Mouse (Mus musculus) lung, embryonic 16.5 days (tissue): ENCODE measurements around the gene Tmem191c. TPM values are rescaled to one million over a fixed set of nuclear protein-coding genes. Genes with fewer than 3 reads are reported as not detected.
A peak's percentile ranks its signal among the peaks of the same experiment; 100 is the strongest.

ENCODE experiments used
- ATAC-seq: fragments of 200-750 bp; cut with Nextera tagmentation; 2 replicates; pipeline ENCODE4 v1.8.0; 2017; ENCODE audit warnings: low read depth, mild to moderate bottlenecking, moderate library complexity
- H3K27ac ChIP-seq: fragments of 300-500 bp; sonication (generic); 2 replicates; pipeline ENCODE4 v1.5.1; 2014; ENCODE audit warnings: mild to moderate bottlenecking, control low read depth, low read length
- H3K27me3 ChIP-seq: fragments of 300-500 bp; sonication (generic); 2 replicates; pipeline ENCODE4 v1.6.1; 2014; ENCODE audit warnings: low read depth, low read length, mixed read lengths; ENCODE audit not compliant: control insufficient read depth, insufficient read depth
- H3K36me3 ChIP-seq: fragments of 300-500 bp; sonication (generic); 2 replicates; pipeline ENCODE4 v1.6.1; 2014; ENCODE audit warnings: low read length; ENCODE audit not compliant: control insufficient read depth, insufficient read depth
- H3K4me1 ChIP-seq: fragments of 300-500 bp; sonication (generic); replicated peaks from 2 replicates; pipeline ENCODE4 v1.6.1; 2014; ENCODE audit warnings: low read length, mixed read lengths; ENCODE audit not compliant: control insufficient read depth, insufficient read depth
- H3K4me2 ChIP-seq: fragments of 300-500 bp; sonication (generic); 2 replicates; pipeline ENCODE4 v1.6.1; 2014; ENCODE audit warnings: low read depth, low read length, control low read depth
- H3K4me3 ChIP-seq: fragments of 300-500 bp; sonication (generic); 2 replicates; pipeline ENCODE4 v1.5.1; 2014; ENCODE audit warnings: mild to moderate bottlenecking, low read length, control low read depth
- H3K9ac ChIP-seq: fragments of 300-500 bp; sonication (generic); 2 replicates; pipeline ENCODE4 v1.6.1; 2014; ENCODE audit warnings: low read length, control low read depth
- H3K9me3 ChIP-seq: fragments of 300-500 bp; sonication (generic); 2 replicates; pipeline ENCODE4 v1.6.1; 2016; ENCODE audit warnings: low read length; ENCODE audit not compliant: control insufficient read depth
- WGBS: fragments of 180-500 bp; shearing (Covaris S2); extraction: QIAGEN DNeasy Blood & Tissue Kit; methylation state at CpG from one replicate; pipeline ENCODE4 v1.1.7; 2014; 5-methylcytosine and 5-hydroxymethylcytosine counted together
- polyA plus RNA-seq: library from polyadenylated mRNA; unstranded; fragments of >200 nt; fragmentation: Nextera tagmentation; extraction: Ambion mirVana; gene quantifications from 2 replicates; pipeline ENCODE4 v1.2.1, GENCODE M21; 2015

Gene Tmem191c
- polyA plus RNA-seq, 1 experiment from 2014 or later: 8.5 TPM

GRCm38 (mm10) chr16:17276164-17277151 is 581 bp downstream of the Tmem191c start:
- Histone ChIP-seq H3K4me2 (peak overlapping the region; percentile 99), H3K9ac (peak overlapping the region; percentile 69), H3K4me1 (peaks cover 18% of the 10 kb centered on the region), H3K27ac (peak overlapping the region; percentile 54), H3K4me3 (peak overlapping the region; percentile 71), H3K9me3 (no peaks in the 10 kb centered on the region), H3K27me3 (peaks cover 19% of the 10 kb centered on the region), H3K36me3 (peaks cover 5% of the 10 kb centered on the region)
- ATAC-seq: peak; percentile 88
- WGBS: under 1% methylated on average over 62 of the region's 62 CpGs

DNA sequence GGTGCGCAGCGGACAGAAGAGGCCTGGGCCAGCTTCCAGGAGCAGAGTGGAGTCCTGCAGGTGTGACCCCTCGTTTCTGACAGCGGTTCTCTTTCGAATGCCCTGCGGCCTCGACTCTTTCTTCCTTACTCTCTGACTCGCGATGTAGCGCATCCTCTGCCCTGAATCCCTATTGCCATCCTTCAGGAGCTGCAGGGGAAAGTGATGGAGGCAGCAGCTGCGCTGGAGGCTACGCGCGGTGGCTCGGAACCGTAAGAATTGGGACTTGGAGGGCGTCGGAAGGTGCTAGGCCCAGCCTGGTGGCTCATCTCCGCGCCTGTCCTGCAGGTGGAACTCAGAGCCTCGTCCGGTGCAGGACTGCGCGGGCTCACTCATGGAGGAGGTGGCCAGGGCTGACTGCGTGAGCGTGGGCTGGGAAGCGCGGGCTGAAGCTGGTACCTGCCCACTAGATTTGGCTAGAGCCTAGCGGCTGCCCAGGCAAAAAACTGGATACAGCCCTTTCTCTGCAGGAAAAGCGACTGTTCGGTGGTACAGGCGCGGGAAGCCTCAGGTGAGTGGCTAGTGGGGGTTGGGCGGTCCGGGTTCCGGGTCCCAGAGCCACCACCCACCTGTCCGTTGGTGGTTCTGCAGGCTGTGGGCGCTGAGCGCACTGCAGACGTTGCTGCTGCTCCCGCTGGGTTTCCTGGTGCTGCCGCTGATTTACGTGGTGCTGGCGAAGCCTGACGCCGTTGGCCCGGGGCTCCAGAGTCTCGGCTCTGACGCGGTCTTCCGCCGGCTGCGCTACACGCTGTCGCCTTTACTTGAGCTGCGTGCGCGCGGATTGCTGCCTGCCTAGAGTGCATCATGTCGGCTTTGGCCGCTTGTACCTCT is 1.7 kb downstream of the Tmem191c start:
- H3K9ac ChIP-seq: peak overlapping the region; percentile 51; the same call in 1 of the 2 replicates

GRCm38 (mm10) chr16:17280471-17280870 is 4.6 kb downstream of the Tmem191c start:
- peaks cover 18% of the 10 kb centered on the region for H3K4me1 ChIP-seq
- H3K36me3 ChIP-seq: peaks cover 7% of the 10 kb centered on the region
- WGBS: 91% methylated on average over 11 of the region's 11 CpGs

More for the DNA sequence above, 1.7 kb downstream of the Tmem191c start:
- whole genome bisulfite sequencing: 2% methylated on average over 61 of the region's 61 CpGs
- 0 out of 2 replicates have a peak, but pooled peaks have one; percentile 18 for ATAC-seq
- peaks cover 18% of the 10 kb centered on the region for H3K4me1 ChIP-seq
- peak overlapping the region; percentile 71 for H3K4me3 ChIP-seq
- H3K4me2 ChIP-seq: peak overlapping the region; percentile 99
- H3K27me3 ChIP-seq: peaks cover 19% of the 10 kb centered on the region
- H3K9me3 ChIP-seq: no peaks in the 10 kb centered on the region
- no peak overlapping the region for H3K27ac ChIP-seq
- H3K36me3 ChIP-seq: peaks cover 5% of the 10 kb centered on the region

DNA sequence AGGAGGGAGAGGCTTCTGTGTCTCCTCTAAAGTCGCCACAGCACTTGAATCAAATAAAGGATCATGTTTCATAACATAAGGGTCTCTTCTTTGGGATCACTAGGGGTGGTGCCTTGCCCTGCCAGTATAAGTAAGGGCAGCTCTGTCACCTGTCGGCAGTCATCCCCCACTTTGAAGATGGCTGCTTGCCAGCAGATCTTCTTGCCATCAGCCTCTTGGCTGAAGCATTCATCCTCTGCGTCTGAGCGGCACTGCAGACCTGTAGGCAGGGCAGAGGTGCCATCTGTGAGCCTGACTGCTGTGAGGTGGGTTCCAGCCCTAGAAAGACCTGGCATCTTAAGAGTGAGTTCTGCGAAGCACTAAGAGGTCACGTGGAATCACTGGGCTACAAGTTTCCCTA is 7.3 kb downstream of the Tmem191c start:
- Histone ChIP-seq H3K9ac (no peak overlapping the region), H3K27me3 (peaks cover 5% of the 10 kb centered on the region), H3K4me1 (no peaks in the 10 kb centered on the region), H3K9me3 (no peaks in the 10 kb centered on the region), H3K4me3 (no peak overlapping the region), H3K36me3 (peaks cover 11% of the 10 kb centered on the region), H3K4me2 (no peak overlapping the region), H3K27ac (no peak overlapping the region)
- 61% methylated on average over 6 of the region's 6 CpGs for WGBS
- ATAC-seq: no peak

More at GRCm38 (mm10) chr16:17280471-17280870, 4.6 kb downstream of the Tmem191c start:
- H3K27ac ChIP-seq: no peak overlapping the region
- H3K4me3 ChIP-seq: no peak overlapping the region
- peaks cover 19% of the 10 kb centered on the region for H3K27me3 ChIP-seq
- ATAC-seq: no peak
- no peak overlapping the region for H3K4me2 ChIP-seq
- no peak overlapping the region for H3K9ac ChIP-seq
- no peaks in the 10 kb centered on the region for H3K9me3 ChIP-seq

GRCm38 (mm10) chr16:17287103-17287502 is 11.2 kb downstream of the Tmem191c start:
- Histone ChIP-seq H3K4me1 (no peaks in the 10 kb centered on the region), H3K36me3 (peaks cover 8% of the 10 kb centered on the region), H3K9me3 (no peaks in the 10 kb centered on the region), H3K4me3 (no peak overlapping the region), H3K4me2 (no peak overlapping the region), H3K27ac (no peak overlapping the region), H3K9ac (no peak overlapping the region), H3K27me3 (no peaks in the 10 kb centered on the region)
- WGBS: 84% methylated on average over 2 of the region's 2 CpGs
- no peak for ATAC-seq

- ATAC-seq: no peak
- Histone ChIP-seq H3K36me3 (peaks cover 3% of the 10 kb centered on the region), H3K4me3 (no peak overlapping the region), H3K27ac (no peak overlapping the region), H3K4me2 (no peak overlapping the region), H3K4me1 (no peaks in the 10 kb centered on the region), H3K27me3 (no peaks in the 10 kb centered on the region), H3K9me3 (no peaks in the 10 kb centered on the region), H3K9ac (no peak overlapping the region)
- 87% methylated on average over 2 of the region's 2 CpGs for WGBS
These were observed 15.1 kb downstream of the Tmem191c start for GRCm38 (mm10) chr16:17291016-17291415.

- Histone ChIP-seq H3K27me3 (no peaks in the 10 kb centered on the region), H3K27ac (no peak overlapping the region), H3K4me3 (no peak overlapping the region), H3K4me2 (no peak overlapping the region), H3K4me1 (no peaks in the 10 kb centered on the region), H3K9me3 (no peaks in the 10 kb centered on the region), H3K36me3 (peaks cover 5% of the 10 kb centered on the region), H3K9ac (no peak overlapping the region)
- 0% methylated on average over 2 of the region's 2 CpGs for whole genome bisulfite sequencing
- peak; percentile 43; the same call in 1 of the 2 replicates for ATAC-seq
These were observed 16.9 kb downstream of the Tmem191c start for GRCm38 (mm10) chr16:17292751-17293150.

DNA sequence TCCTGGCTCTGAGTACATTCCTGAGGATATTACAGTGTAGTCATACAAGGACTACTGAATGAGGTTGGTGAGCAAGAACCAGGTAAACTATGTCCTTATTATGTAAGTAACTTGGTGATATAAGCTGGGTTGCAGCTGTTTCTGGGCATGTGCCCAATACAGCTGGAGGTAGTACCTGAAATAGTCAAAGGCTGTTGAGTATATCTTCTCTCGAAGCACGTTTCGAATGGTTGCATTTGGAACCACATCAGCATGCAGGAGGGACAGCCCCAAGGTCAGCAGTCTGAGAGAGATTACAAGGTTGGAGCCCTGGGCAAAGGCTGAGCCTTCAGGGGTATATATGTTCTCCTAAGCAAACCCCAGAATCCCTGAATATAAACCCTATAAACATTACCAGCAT is 24.9 kb downstream of the Tmem191c start:
- 95% methylated on average over 3 of the region's 3 CpGs for WGBS
- Histone ChIP-seq H3K27ac (no peak overlapping the region), H3K9ac (no peak overlapping the region), H3K4me2 (no peak overlapping the region), H3K4me1 (no peaks in the 10 kb centered on the region), H3K9me3 (no peaks in the 10 kb centered on the region), H3K4me3 (no peak overlapping the region), H3K27me3 (no peaks in the 10 kb centered on the region), H3K36me3 (peaks cover 18% of the 10 kb centered on the region)
- ATAC-seq: no peak
